Mouse (Mus musculus): ENCODE measurements around the gene Tent4a.

Tent4a gene

DNA sequence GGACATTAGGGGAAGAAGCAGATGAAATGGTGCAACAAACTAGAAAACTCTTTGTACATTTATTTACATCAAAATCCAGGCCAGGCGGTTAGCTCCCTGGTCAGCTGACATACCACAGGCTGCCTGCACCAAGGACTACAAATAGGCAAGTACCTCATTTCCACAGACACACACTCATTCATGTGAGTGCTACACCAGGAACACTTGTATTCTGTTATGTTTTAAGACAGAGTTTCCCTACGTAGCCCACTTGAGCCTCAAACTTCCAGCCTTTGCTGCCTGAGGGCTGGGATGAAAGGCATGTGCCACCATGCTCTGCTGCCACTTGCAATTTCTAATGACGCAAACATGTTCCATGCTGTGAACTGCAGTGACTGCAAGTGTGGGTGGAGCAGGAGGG lies 19.3 kb downstream of the Tent4a start:
- no peak for DNase-seq

DNA sequence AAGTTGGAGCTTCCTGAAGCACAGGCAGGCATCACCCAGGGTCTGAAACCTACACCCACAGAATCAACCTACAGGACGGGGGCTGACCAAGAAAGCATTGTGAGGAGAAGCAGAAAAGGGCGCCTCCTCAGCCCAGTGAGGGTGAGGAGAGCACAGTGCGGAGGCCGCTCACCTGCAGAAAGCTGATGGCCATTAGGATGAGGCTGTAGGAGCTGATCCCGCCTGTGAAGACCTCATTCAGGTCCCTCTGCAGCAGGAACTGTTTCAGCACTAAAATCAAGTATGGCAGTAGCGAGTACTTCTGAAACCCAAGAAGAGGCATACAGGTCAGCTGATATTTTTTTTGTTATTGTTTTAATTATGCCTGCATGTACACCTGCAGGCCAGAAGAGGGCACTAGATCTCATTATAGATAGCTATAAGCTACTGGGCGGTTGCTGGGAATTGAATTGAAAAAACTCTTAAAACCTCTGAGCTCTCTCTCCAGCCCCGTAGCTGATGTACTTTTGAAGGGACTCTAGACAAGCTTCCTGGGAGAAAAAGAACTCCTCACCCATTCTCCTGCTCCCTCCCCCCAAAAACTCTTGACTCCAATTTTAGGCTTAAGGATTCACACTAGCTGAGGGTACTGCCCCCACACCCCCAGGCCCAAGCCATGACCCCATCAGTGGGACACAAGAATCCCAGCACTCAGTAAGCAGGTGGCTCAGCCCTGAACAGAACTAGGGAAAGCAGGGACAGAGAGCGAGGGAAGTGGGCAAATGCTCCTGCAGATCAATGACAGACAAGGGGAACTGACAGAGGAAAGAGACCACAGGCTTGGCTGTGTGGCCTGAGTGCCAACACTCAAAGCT lies 24.8 kb downstream of the Tent4a start:
- DNase-seq, result peak in 1 of 2 experiments; percentile 22

DNA sequence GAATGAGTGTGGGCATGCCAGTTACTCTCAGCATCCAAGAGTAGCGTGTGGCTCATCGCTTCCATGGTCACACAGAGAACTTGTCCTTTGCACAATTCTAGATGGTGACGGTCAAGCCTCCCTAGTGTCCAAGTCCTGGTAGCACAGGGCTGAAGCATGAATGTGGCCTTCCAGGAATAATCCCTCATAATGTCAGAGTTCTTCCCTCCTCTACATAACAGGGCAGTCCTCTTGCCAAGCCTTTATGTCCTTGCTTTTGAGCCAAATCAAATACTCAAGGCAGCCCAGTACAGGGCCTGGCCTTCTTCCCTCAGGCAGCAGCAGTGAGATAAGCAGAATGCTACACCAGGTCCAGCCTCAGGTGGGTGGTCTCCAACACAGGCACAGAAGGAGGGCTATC lies 26.8 kb downstream of the Tent4a start:
- no peak for DNase-seq

- DNase-seq, result no peak
These were observed 27.9 kb downstream of the Tent4a start for GRCm38 (mm10) chr13:69506341-69507086.

GRCm38 (mm10) chr13:69502863-69503262 lies 31.6 kb downstream of the Tent4a start:
- DNase-seq, result no peak

- DNase-seq, result no peak
These were observed 32.2 kb downstream of the Tent4a start for GRCm38 (mm10) chr13:69502157-69502750.

- DNase-seq, result no peak
These were observed 36.1 kb downstream of the Tent4a start for GRCm38 (mm10) chr13:69498276-69498675.

- DNase-seq, result peak; percentile 58 to 70
These were observed 41.4 kb downstream of the Tent4a start for GRCm38 (mm10) chr13:69492876-69493463.

GRCm38 (mm10) chr13:69489777-69490176 lies 44.6 kb downstream of the Tent4a start:
- DNase-seq, result no peak

GRCm38 (mm10) chr13:69488565-69489255 lies 45.7 kb downstream of the Tent4a start:
- DNase-seq, result no peak

DNA sequence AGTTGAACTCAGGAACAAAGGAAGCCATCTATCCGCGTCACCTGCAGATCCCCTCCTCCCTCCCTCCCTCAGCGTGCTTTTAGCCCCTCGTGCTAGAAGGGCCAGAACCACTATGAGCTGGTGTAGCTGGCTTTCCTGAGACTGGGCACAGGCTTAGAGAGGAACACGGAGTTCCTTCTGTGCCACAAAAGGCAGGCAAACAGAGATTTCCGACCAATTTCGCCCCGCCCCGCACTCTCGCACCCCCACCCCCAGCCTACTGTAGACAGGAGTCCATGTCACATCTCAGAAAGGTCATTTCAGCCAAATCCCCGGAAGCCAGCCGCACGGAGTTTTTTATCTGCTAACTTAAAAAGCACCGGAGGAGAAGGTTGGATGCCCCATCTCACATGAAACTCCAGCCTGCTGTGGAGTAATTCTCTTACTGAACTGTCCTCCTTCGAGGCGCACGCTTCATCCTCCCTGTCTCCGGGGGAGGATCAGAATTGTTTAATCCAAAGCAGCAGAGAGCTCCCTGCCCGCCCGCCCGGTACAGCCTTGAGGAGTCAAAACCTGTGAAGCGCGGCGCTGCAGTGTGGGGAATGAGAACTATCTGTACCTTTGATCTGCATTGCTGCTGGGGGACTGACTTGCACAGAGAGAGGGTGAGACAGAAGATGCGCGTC lies 46.7 kb downstream of the Tent4a start:
- DNase-seq, result peak; percentile 55 to 73

DNA sequence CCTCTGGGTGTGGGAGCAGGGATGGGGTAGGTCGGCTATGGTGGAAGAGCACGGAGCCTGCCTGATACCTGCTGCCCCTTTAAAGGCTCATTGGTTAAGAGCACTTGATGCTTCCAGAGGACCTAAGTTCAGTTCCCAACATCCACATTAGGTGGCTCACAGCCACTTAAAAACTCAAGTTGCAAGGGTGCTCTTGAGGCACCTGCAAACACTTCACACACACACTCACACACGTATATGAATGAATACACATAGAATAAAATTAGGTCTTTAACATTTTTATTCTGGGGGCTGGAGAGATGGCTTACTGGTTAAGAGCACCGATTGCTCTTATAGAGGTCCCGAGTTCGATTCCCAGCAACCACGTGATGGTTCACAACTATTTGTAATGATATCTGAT lies 47.3 kb downstream of the Tent4a start:
- DNase-seq, result no peak

GRCm38 (mm10) chr13:69485833-69486232 lies 48.6 kb downstream of the Tent4a start:
- DNase-seq, result no peak

- DNase-seq, result peak in 1 of 2 experiments; percentile 48
These were observed 49.1 kb downstream of the Tent4a start for GRCm38 (mm10) chr13:69485326-69485725.

- DNase-seq, result no peak
These were observed 51.7 kb downstream of the Tent4a start for GRCm38 (mm10) chr13:69482751-69483150.

GRCm38 (mm10) chr13:69481634-69482505 lies 52.5 kb downstream of the Tent4a start:
- DNase-seq, result peak; percentile 70 to 79

DNA sequence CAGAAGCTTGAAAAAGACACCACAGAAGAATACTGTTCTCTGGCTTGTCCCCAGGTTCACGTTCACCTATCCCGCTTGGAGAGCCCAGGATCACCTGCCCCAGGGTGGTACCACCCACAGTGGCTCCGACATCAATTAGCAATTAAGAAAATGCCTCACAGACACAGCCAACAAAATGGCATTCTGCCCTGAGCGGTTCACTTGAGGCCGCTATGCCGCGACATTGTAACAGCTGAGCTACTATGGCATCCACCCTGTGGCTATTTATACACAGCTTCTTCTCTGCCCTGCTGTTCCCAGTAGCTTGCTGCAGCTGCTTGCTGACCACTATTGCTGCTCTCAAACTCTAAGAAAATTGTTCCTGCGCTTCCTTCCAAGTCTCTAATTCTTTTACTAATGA lies 53.4 kb downstream of the Tent4a start:
- peak in 1 of 2 experiments; percentile 27 for DNase-seq

DNA sequence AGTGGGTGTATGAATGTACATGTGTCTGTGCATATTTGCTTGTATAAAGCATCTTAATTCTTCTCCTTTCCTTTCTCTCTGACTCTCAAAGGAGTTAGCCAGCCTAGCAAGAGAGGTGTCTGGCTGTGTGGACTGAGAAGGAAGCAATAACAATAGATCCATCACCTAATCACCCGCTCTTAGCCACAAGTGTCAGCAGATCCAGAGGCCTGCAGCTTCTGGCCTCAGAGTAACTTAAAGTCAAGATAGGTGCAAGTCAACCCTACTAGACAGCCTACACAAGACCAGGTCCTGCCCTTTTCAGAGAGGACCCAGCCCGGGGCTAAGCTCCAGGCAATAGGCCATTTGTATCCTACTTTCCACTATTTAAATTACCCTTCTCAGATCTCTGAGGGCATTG lies 54.5 kb downstream of the Tent4a start:
- DNase-seq, result no peak

- no peak for DNase-seq
These were observed 55.7 kb downstream of the Tent4a start for GRCm38 (mm10) chr13:69478703-69479102.

- DNase-seq, result peak; percentile 77 to 82
These were observed 73.6 kb downstream of the Tent4a start for GRCm38 (mm10) chr13:69460635-69461465.
